Mouse (Mus musculus) heart, postnatal 0 days (tissue): ENCODE results near the gene Nop58. TPM values are rescaled to one million over a fixed set of nuclear protein-coding genes. Genes with fewer than 3 reads are reported as not detected.
"Not testable (repeated sequence)": the region's sequence is repeated elsewhere in the genome, so short reads cannot be mapped to it uniquely, and the experiment has no call there.

Source experiments
- ATAC-seq: fragments of 200-750 bp; cut with Nextera tagmentation; 2 replicates; pipeline ENCODE4 v1.8.0; 2017; ENCODE audit warnings: low read depth, moderate number of reproducible peaks, moderate library complexity; ENCODE audit not compliant: insufficient read depth
- DNase-seq: peaks from one replicate; pipeline ENCODE4 v3.0.0-alpha.2; 2016; ENCODE audit warnings: low spot score
- H3K27ac ChIP-seq: fragments of 300-500 bp; sonication (generic); 2 replicates; pipeline ENCODE4 v1.5.1; 2014; ENCODE audit warnings: low read depth, mild to moderate bottlenecking
- H3K27me3 ChIP-seq: fragments of 300-500 bp; sonication (generic); 2 replicates; pipeline ENCODE4 v1.6.1; 2014; ENCODE audit warnings: low read length, mixed read lengths; ENCODE audit not compliant: control insufficient read depth, insufficient read depth
- H3K36me3 ChIP-seq: fragments of 300-500 bp; sonication (generic); replicated peaks from 2 replicates; pipeline ENCODE4 v1.6.1; 2014; ENCODE audit warnings: low read length, mixed read lengths; ENCODE audit not compliant: control insufficient read depth, insufficient read depth
- H3K4me1 ChIP-seq: fragments of 300-500 bp; sonication (generic); 2 replicates; pipeline ENCODE4 v1.6.1; 2014; ENCODE audit warnings: antibody characterized with exemption; ENCODE audit not compliant: control insufficient read depth, insufficient read depth
- H3K4me2 ChIP-seq: fragments of 300-500 bp; sonication (generic); 2 replicates; pipeline ENCODE4 v1.6.1; 2014; ENCODE audit warnings: low read depth, mild to moderate bottlenecking, low read length, moderate library complexity
- H3K4me3 ChIP-seq: fragments of 300-500 bp; sonication (generic); 2 replicates; pipeline ENCODE4 v1.5.1; 2014; ENCODE audit warnings: low read depth, low read length
- H3K9ac ChIP-seq: fragments of 300-500 bp; sonication (generic); replicated peaks from 2 replicates; pipeline ENCODE4 v1.6.1; 2014; ENCODE audit warnings: low read depth, low read length, mixed read lengths
- H3K9me3 ChIP-seq: fragments of 300-500 bp; sonication (generic); replicated peaks from 2 replicates; pipeline ENCODE4 v1.6.1; 2016; ENCODE audit warnings: low read length; ENCODE audit not compliant: control insufficient read depth
- CTCF ChIP-seq: IDR thresholded peaks from 2 replicates; pipeline ENCODE4 v1.5.1; 2016; ENCODE audit warnings: antibody characterized with exemption, control low read depth, low read depth
- EP300 ChIP-seq: IDR thresholded peaks from 2 replicates; pipeline ENCODE4 v1.6.1; 2016; ENCODE audit warnings: antibody characterized with exemption, low read depth
- WGBS: fragments of 180-500 bp; shearing (Covaris S2); extraction: QIAGEN DNeasy Blood & Tissue Kit; methylation state at CpG from one replicate; pipeline ENCODE4 v1.1.7; 2014; 5-methylcytosine and 5-hydroxymethylcytosine counted together
- polyA plus RNA-seq: library from polyadenylated mRNA; unstranded; fragments of >200 nt; fragmentation: Nextera tagmentation; extraction: Ambion mirVana; gene quantifications from 2 replicates; pipeline ENCODE4 v1.2.1, GENCODE M21; 2015
- total RNA-seq: library from RNA; depleted of rRNA; stranded (reverse); fragments of >200 nt; gene quantifications from 2 replicates; pipeline ENCODE4 v1.2.3, GENCODE M21; 2014; ENCODE audit warnings: low replicate concordance

Nop58 gene
- total and polyA plus RNA-seq, 2 experiments from 2014 or later: 30.7 to 82.0 TPM

DNA sequence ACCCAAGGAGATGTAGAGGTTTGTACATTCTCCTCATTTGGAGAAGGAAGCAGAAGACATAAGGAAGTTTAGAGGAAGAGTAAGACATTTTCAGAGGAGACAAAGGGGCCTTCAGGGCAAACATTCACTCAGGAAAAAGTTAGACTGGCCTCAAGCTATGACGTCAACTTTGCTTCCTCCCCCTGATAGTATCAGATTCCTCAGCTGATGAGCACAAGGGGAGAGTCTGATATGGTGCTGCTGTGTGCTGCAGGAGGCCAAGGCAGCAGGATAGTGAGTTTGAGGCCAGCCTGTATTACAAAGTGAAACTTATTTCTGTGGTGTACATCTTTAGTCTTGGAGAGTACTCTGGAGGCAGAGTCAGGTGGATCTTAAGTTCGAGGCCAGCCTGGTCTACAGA is 64.3 kb downstream of the Nop58 start:
- Histone ChIP-seq H3K9me3 (no peaks in the 10 kb centered on the region), H3K4me2 (no peak overlapping the region), H3K27me3 (no peaks in the 10 kb centered on the region), H3K4me3 (no peak overlapping the region), H3K36me3 (no peaks in the 10 kb centered on the region), H3K4me1 (no peaks in the 10 kb centered on the region), H3K27ac (no peak overlapping the region), H3K9ac (no peak overlapping the region)
- TF ChIP-seq EP300 (no peak), CTCF (no peak)
- DNase-seq: no peak
- no peak for ATAC-seq
- 42% methylated on average over 2 of the region's 2 CpGs for WGBS

DNA sequence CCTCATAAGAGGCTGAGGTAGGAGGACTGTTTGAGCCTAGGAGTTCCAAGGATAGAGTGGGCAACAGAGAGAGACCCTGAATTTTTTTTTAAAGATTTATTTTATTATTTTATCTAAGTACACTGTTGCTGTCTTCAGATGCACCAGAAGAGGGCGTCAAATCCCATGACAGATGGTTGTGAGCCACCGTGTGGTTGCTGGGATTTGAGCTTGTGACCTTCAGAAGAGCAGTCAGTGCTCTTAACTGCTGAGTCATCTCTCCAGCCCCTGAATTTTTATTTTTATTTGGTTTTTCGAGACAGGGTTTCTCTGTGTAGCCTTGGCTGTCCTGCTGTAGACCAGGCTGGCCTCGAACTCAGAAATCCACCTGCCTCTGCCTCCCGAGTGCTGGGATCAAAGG is 65.0 kb downstream of the Nop58 start:
- WGBS: 73% methylated on average over 5 of the region's 5 CpGs
- H3K9me3 ChIP-seq, H3K9ac ChIP-seq, H3K4me2 ChIP-seq, H3K27me3 ChIP-seq, DNase-seq, ATAC-seq, H3K4me1 ChIP-seq, H3K27ac ChIP-seq, H3K36me3 ChIP-seq, H3K4me3 ChIP-seq: not testable (repeated sequence)

DNA sequence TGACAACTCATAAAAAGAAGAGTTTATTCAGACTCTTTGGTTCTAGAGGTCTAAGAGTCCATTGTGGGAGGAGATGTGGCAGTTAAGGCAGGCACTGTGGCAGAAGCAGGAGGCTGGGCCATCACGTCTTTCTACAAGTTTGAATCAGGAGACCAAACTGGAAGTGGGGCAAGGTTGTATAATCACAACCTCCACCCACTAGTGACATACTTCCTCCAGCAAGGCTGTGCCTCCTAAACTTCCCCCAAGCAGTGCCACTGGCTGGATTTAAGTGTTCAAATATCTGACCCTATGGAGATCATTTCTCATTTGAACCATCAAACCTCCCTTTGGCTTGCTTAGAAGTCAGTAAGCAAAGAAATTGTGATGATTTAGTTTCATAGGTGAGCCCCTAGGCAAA is 70.5 kb downstream of the Nop58 start:
- Histone ChIP-seq H3K9ac (no peak overlapping the region), H3K4me1 (no peaks in the 10 kb centered on the region), H3K4me3 (no peak overlapping the region), H3K4me2 (no peak overlapping the region), H3K27me3 (no peaks in the 10 kb centered on the region), H3K9me3 (no peaks in the 10 kb centered on the region), H3K27ac (no peak overlapping the region), H3K36me3 (no peaks in the 10 kb centered on the region)
- DNase-seq (no peak), ATAC-seq (no peak)
- 77% methylated on average over 1 of the region's 1 CpGs for WGBS
- TF ChIP-seq EP300: no peak
- TF ChIP-seq CTCF: no peak

DNA sequence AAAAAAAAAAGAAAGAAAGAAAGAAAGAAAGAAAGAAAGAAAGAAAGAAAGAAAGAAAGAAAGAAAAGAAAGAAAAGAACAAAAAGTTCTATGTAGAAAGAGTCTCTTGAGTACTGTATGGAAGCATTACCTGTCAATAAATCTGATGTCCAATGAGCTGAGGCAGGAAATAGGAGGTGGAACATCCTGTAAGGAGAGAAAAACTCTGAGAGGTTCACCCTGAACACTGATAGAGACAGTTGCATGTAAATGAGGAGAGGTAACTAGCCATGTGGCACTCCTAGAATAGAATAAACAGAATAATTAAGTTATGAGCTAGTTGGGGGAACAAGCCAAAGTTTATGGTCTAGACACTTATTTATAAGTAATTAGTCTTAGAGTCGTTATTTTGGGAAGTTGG is 73.6 kb downstream of the Nop58 start:
- no peak for DNase-seq
- ATAC-seq: no peak
- H3K4me2 ChIP-seq: no peak overlapping the region
- peaks cover 5% of the 10 kb centered on the region; the same call in 1 of the 2 replicates for H3K4me1 ChIP-seq
- no peak overlapping the region for H3K27ac ChIP-seq
- 81% methylated on average over 1 of the region's 1 CpGs for WGBS
- no peak overlapping the region for H3K9ac ChIP-seq
- H3K4me3 ChIP-seq: no peak overlapping the region
- TF ChIP-seq CTCF (no peak), EP300 (no peak)
- no peaks in the 10 kb centered on the region for H3K36me3 ChIP-seq
- no peaks in the 10 kb centered on the region for H3K27me3 ChIP-seq
- no peaks in the 10 kb centered on the region for H3K9me3 ChIP-seq

DNA sequence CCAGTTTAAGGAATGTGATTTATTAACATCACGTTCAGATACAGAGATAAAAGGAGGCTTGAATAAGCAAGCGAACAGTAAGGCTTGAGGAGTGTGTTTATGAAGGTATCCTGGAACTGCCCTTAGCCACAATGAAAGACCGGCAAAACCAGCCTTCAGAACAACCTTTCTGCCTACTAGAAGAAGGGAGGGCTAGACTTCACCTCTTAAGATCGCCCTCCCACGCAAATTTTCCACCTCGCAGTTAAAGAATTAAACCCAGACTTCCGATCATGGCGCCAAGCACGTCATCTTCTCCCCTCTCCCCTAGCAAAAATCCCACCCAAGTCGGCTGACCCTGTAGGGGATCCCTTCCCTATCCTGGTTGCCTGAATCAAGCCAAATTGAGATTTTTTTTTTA is 77.4 kb downstream of the Nop58 start:
- ATAC-seq: no peak
- Histone ChIP-seq H3K9ac (peak overlapping the region; percentile 96), H3K4me1 (peaks cover 14% of the 10 kb centered on the region), H3K27me3 (no peaks in the 10 kb centered on the region), H3K27ac (peak overlapping the region; percentile 97), H3K4me2 (peak overlapping the region; percentile 77), H3K36me3 (no peaks in the 10 kb centered on the region), H3K4me3 (peak overlapping the region; percentile 89), H3K9me3 (no peaks in the 10 kb centered on the region)
- DNase-seq: no peak
- 11% methylated on average over 10 of the region's 10 CpGs for WGBS
- no peak for TF ChIP-seq CTCF
- no peak for TF ChIP-seq EP300

DNA sequence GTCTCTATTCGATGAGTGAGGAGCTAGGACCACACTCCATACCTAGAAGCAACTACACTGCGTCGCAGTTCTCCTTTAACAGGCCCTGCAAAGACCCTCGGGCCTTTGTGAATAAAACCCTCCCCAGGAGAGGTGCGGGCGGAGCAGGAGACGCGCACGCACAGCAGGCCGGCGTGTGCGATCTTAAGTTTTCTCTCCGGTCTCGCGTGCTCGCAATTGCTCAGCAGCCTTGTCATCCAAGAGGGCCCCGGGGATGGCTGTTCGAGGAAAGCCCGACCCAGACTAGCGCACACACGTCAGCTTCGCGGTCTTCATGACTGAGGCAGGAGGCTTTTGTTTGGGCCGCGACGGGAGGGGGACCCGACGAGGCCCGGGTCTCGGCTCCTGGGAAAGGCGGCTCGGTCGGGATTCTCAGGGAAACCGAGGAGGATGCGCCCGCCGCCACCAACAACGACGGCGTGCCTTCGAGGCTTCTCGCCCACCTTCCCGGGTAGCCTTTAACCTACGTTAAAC is 77.9 kb downstream of the Nop58 start:
- ATAC-seq: peak; percentile 25
- DNase-seq: no peak
- TF ChIP-seq CTCF: no peak
- TF ChIP-seq EP300: no peak
- Histone ChIP-seq H3K9me3 (no peaks in the 10 kb centered on the region), H3K4me2 (peak overlapping the region; percentile 77), H3K9ac (peak overlapping the region; percentile 96), H3K27ac (peak overlapping the region; percentile 97), H3K27me3 (no peaks in the 10 kb centered on the region), H3K36me3 (no peaks in the 10 kb centered on the region), H3K4me1 (peaks cover 14% of the 10 kb centered on the region), H3K4me3 (peak overlapping the region; percentile 89)
- under 1% methylated on average over 44 of the region's 44 CpGs for WGBS
